Mouse (Mus musculus): ENCODE data around the gene Miga2. TPM values are rescaled to one million over a fixed set of nuclear protein-coding genes. Genes with fewer than 3 reads are reported as not detected.
A peak's percentile ranks its signal among the peaks of the same experiment; 100 is the strongest.

Gene Miga2
- polyA plus RNA-seq, 1 experiment from 2014 or later: 22.4 TPM

DNA sequence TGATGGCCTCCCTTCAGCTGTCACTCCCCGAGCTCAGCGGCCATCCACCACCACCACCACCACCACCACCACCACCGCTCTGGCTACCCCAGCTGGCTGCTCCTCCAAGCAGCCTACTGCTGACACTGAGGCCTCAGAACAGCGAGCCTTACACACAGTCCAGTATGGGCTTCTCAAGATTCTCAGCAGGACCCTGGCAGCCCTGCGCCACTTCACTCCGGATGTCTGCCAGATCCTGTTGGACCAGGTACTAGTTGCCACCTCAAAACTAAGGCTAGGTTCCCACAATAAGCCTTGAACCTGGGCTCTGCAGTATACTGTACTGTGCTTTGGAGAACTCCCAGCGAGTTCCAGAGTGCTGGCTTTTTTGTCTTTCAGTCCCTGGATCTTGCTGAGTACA lies 21.5 kb upstream of the Miga2 start:
- Histone ChIP-seq H3K27me3 (no peaks in the 10 kb centered on the region), H3K36me3 (ENCODE audit: poor library complexity, severe bottlenecking) (peaks cover 98% of the 10 kb centered on the region), H3K4me2 (no peak overlapping the region), H3K27ac (no peak overlapping the region), H3K4me1 (no peaks in the 10 kb centered on the region), H3K9me3 (replicated peaks) (no peaks in the 10 kb centered on the region), H3K9ac (no peak overlapping the region), H3K4me3 (no peak overlapping the region)
- no peak for ATAC-seq
- 89% methylated on average over 7 of the region's 7 CpGs for WGBS

- Histone ChIP-seq H3K36me3 (ENCODE audit: poor library complexity, severe bottlenecking) (peaks cover 100% of the 10 kb centered on the region), H3K9ac (no peak overlapping the region), H3K27me3 (no peaks in the 10 kb centered on the region), H3K27ac (no peak overlapping the region), H3K4me1 (no peaks in the 10 kb centered on the region), H3K4me2 (no peak overlapping the region), H3K9me3 (replicated peaks) (no peaks in the 10 kb centered on the region), H3K4me3 (no peak overlapping the region)
- WGBS: 65% methylated on average over 14 of the region's 14 CpGs
- no peak for ATAC-seq
Measured at GRCm38 (mm10) chr2:30343601-30344137, 20.4 kb upstream of the Miga2 start.

DNA sequence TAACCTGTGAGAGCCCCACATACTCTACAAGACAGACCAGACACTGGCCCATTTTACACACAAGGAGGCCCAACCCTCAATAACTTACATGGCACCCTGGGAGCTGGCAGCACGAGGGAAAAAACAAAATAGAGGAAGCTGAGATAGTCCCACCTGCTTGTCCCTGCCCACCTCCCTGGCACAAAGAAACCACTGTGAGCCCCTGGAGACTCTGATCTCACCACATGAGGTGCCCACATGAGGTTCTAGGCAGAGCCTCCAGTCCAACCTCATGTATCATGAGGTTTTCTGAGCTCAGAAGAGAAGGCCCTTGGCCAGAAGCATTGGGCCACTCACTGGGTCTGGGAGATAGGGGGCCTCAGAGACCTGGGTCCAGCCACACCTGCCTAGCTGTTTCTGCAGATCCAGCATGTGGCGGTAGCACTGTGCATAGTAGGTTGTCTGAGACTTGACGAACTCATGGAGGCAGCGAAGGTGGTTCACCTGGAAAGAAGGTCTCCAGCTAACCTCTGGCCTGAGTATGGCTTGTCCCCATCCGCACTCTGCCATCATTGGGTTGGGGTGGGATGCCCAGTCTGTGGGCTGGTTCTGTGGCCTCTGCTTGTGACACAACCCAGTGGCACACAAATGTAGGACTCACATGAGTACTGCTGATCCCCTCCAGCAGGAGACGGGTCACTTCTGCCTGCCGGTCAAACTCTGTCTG lies 17.9 kb upstream of the Miga2 start:
- Histone ChIP-seq H3K9me3 (replicated peaks) (no peaks in the 10 kb centered on the region), H3K27me3 (no peaks in the 10 kb centered on the region), H3K36me3 (ENCODE audit: poor library complexity, severe bottlenecking) (peaks cover 98% of the 10 kb centered on the region), H3K4me2 (no peak overlapping the region), H3K9ac (no peak overlapping the region), H3K4me3 (no peak overlapping the region), H3K4me1 (no peaks in the 10 kb centered on the region), H3K27ac (no peak overlapping the region)
- WGBS: 90% methylated on average over 7 of the region's 7 CpGs
- ATAC-seq: no peak

DNA sequence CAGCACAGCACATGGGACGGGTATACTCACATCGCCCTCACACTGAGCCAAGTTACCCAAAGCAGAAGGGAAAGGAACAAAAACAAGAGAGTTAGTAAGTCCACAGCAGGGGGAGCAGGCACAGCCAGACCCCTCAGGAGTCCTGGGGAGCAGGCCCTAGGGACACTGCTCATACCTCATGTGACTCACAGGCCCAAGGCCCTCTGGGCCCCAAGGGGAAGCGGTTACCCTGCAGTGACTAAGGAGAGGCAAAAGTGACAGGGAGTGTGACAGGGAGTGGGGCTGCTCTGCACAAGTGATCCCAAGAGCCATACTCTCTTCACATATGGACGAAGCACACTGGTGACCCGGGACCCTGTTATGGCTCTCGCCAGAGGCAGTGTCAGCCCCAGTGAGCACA lies 14.8 kb upstream of the Miga2 start:
- Histone ChIP-seq H3K27me3 (no peaks in the 10 kb centered on the region), H3K27ac (no peak overlapping the region), H3K9ac (no peak overlapping the region), H3K4me1 (no peaks in the 10 kb centered on the region), H3K4me3 (no peak overlapping the region), H3K4me2 (no peak overlapping the region), H3K9me3 (replicated peaks) (no peaks in the 10 kb centered on the region), H3K36me3 (ENCODE audit: poor library complexity, severe bottlenecking) (peaks cover 86% of the 10 kb centered on the region)
- 86% methylated on average over 6 of the region's 6 CpGs for WGBS
- ATAC-seq: no peak

GRCm38 (mm10) chr2:30351149-30351548 lies 12.9 kb upstream of the Miga2 start:
- no peak overlapping the region for H3K4me2 ChIP-seq
- peaks cover 77% of the 10 kb centered on the region for H3K36me3 ChIP-seq (ENCODE audit: poor library complexity, severe bottlenecking)
- no peaks in the 10 kb centered on the region for H3K9me3 ChIP-seq (replicated peaks)
- H3K27ac ChIP-seq: no peak overlapping the region
- H3K4me1 ChIP-seq: no peaks in the 10 kb centered on the region
- H3K9ac ChIP-seq: no peak overlapping the region
- H3K4me3 ChIP-seq: no peak overlapping the region
- WGBS: 90% methylated on average over 2 of the region's 2 CpGs
- no peaks in the 10 kb centered on the region for H3K27me3 ChIP-seq
- ATAC-seq: no peak

DNA sequence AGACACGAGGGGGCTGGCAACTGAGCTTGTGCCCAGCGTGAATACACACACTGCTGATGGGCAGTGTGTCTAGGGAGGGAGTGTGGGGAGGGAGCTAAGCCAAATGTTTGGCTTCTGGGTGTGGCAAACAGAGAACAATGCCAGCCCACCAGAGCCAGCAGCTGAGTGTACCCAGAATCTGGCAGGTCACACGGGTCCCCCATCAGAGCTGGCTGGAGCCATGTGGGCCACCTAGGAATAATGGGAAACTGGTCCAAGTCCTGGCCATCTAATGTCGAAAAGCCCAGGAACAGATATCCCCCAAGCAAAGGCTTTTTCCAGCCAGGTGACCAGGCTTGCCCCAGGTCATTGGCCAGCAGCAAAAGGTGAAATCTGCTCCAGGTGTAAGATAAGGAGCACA lies 8.2 kb upstream of the Miga2 start:
- Histone ChIP-seq H3K4me2 (no peak overlapping the region), H3K36me3 (ENCODE audit: poor library complexity, severe bottlenecking) (peaks cover 30% of the 10 kb centered on the region), H3K27me3 (no peaks in the 10 kb centered on the region), H3K4me1 (peaks cover 24% of the 10 kb centered on the region), H3K9ac (no peak overlapping the region), H3K27ac (no peak overlapping the region), H3K9me3 (replicated peaks) (no peaks in the 10 kb centered on the region), H3K4me3 (no peak overlapping the region)
- ATAC-seq: no peak
- 62% methylated on average over 4 of the region's 4 CpGs for WGBS

DNA sequence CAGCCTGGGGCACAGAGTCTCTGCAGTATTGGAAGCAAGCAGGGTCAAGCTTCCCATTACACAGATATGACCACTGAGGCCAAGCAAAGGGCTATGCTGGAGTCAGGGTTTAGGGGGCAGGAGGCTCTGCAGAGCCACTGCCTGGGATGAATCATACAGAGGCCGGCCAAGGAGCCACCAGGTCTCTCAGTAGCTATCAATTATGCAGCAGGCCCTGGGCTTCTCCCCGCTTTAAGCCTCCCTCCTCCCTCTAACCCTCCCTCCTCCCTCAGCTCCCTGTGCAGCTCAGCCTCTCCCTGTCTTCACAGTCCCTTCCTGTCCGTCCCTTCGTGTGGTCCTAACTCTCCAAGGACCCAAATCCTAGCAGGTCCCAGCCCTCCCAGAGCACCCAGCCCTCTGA lies 7.8 kb upstream of the Miga2 start:
- Histone ChIP-seq H3K4me2 (no peak overlapping the region), H3K27ac (no peak overlapping the region), H3K27me3 (no peaks in the 10 kb centered on the region), H3K4me1 (peaks cover 24% of the 10 kb centered on the region), H3K36me3 (ENCODE audit: poor library complexity, severe bottlenecking) (peaks cover 30% of the 10 kb centered on the region), H3K9ac (no peak overlapping the region), H3K4me3 (no peak overlapping the region), H3K9me3 (replicated peaks) (no peaks in the 10 kb centered on the region)
- no peak for ATAC-seq
- 61% methylated on average over 4 of the region's 4 CpGs for WGBS

DNA sequence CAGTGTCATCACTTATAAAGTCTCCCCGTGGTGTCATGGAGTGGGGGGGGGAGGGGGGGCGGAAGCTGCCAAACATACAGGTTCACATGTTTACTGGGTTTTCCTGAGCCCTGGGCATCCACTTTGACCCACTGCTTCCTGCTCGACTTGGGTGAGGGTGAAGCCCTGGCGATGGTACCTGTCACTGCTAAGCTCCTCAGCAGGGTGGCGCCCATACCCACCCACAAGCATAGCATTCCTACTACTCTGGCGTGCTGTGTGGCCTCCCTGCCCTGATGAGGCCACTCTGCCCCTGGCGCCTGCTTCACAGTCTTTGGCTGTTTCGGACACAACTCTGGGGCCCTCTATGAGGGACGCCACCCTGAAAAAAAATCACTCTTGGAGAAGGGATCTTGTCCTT lies 7.1 kb upstream of the Miga2 start:
- no peak overlapping the region for H3K27ac ChIP-seq
- no peak overlapping the region for H3K4me3 ChIP-seq
- ATAC-seq: no peak
- no peaks in the 10 kb centered on the region for H3K9me3 ChIP-seq (replicated peaks)
- H3K9ac ChIP-seq: 0 out of 2 replicates have a peak overlapping the region, but pooled peaks have one; percentile 83
- no peaks in the 10 kb centered on the region for H3K27me3 ChIP-seq
- H3K36me3 ChIP-seq (ENCODE audit: poor library complexity, severe bottlenecking): peaks cover 30% of the 10 kb centered on the region
- WGBS: 76% methylated on average over 9 of the region's 9 CpGs
- no peak overlapping the region for H3K4me2 ChIP-seq
- H3K4me1 ChIP-seq: peaks cover 24% of the 10 kb centered on the region

DNA sequence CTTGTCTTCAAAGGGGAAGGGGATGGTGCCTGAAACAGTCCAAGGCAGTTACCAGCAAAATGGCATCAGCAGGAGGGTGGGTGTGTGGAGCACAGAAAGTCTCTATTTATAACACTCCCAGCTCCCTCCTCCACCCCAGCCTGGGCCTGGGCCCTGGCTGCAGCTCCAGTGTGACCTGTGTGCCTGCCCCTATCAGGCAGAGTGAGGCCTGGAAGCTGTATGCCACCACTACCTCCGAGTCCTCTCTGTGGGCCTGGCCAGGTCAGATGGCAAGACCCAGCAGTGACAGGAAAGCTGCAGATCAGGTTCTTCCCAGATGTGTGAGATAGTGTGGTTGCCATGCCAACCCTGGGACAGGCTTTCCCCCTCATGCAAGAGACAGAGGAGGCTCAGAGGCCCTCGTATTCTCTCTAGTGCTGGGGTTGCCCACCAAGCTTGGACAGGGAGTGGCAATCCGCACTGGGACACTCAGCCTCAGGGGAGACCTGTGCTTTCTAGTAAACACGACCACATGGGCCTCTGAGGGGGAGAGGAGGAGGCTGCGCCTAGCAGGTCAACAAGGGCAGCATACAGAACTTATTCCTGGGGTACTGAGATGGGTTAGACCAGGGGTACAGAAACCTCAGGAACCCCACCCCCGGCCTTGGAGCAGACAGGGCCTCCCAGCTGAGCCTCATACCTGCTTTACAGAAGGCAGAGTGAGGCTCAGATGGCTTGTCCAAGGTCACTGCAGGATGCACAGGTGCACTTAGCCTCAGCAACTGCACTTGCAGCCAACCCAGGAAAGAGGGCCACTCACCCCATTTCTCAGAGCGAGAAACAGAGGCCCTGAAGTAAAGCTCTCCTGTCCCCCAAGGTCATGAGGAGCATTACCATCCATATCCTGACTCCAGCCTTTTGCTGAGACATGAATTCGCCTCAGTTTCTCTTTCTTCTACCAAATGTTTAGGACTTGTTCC lies 6.2 kb upstream of the Miga2 start:
- peaks cover 24% of the 10 kb centered on the region for H3K4me1 ChIP-seq
- no peak overlapping the region for H3K27ac ChIP-seq
- ATAC-seq: no peak
- H3K9me3 ChIP-seq (replicated peaks): no peaks in the 10 kb centered on the region
- WGBS: 64% methylated on average over 8 of the region's 8 CpGs
- H3K9ac ChIP-seq: peak overlapping the region; percentile 83
- H3K27me3 ChIP-seq: no peaks in the 10 kb centered on the region
- H3K4me2 ChIP-seq: peak overlapping the region; percentile 82
- peaks cover 23% of the 10 kb centered on the region for H3K36me3 ChIP-seq (ENCODE audit: poor library complexity, severe bottlenecking)
- H3K4me3 ChIP-seq: peak overlapping the region; percentile 58

GRCm38 (mm10) chr2:30358533-30359531 lies 5.2 kb upstream of the Miga2 start, which contains the start of gene Sh3glb2:
Gene Sh3glb2 (minus strand): TSS chr2:30359337.
- H3K27ac ChIP-seq: peak within 1 kb of the TSS; percentile 49

DNA sequence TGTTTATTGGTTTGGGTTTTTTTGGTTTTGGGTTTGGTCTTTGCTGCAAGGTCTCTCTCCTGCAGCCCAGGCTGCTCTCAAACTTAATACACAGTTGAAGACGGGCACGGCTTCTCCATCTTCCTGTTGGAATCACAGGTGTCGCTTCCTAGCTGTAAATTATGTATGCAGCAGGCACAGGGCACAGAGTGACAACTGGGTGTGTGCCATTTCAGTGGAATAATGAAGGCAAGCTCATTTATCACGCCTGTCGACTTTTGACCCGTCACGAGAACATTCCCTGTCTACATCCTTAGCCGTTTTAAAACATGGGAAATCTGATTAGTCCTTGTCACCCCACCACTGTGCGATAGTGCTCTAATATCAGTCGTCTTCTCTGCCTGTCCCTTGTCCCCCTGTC lies 3.4 kb upstream of the Miga2 start:
- Histone ChIP-seq H3K27me3 (no peaks in the 10 kb centered on the region), H3K9me3 (replicated peaks) (no peaks in the 10 kb centered on the region), H3K27ac (no peak overlapping the region), H3K4me3 (no peak overlapping the region), H3K36me3 (ENCODE audit: poor library complexity, severe bottlenecking) (no peaks in the 10 kb centered on the region), H3K4me1 (peaks cover 36% of the 10 kb centered on the region), H3K9ac (no peak overlapping the region), H3K4me2 (no peak overlapping the region)
- ATAC-seq: no peak
- WGBS: 84% methylated on average over 10 of the region's 10 CpGs

More at GRCm38 (mm10) chr2:30358533-30359531, 5.2 kb upstream of the Miga2 start, which contains the start of gene Sh3glb2:
- Histone ChIP-seq H3K27me3 (no peaks in the 10 kb centered on the region), H3K36me3 (ENCODE audit: poor library complexity, severe bottlenecking) (peaks cover 14% of the 10 kb centered on the region), H3K4me3 (peak within 1 kb of the TSS; percentile 58), H3K4me2 (peak within 1 kb of the TSS; percentile 82), H3K4me1 (peaks cover 24% of the 10 kb centered on the region), H3K9me3 (replicated peaks) (no peaks in the 10 kb centered on the region), H3K9ac (peak within 1 kb of the TSS; percentile 83)
- peak; percentile 78 for ATAC-seq
- 4% methylated on average over 46 of the region's 73 CpGs for WGBS

All from forebrain, embryonic 13.5 days (tissue).